Mouse (Mus musculus) stomach, embryonic 16.5 days (tissue): ENCODE data around the gene Pde6b. TPM values are rescaled to one million over a fixed set of nuclear protein-coding genes. Genes with fewer than 3 reads are reported as not detected.

ENCODE experiments used
- ATAC-seq: fragments of 200-750 bp; cut with Nextera tagmentation; 2 replicates; pipeline ENCODE4 v1.8.0; 2017; ENCODE audit warnings: moderate number of reproducible peaks, moderate TSS enrichment; ENCODE audit not compliant: insufficient read depth, low FRiP score
- H3K27ac ChIP-seq: fragments of 300-500 bp; sonication (generic); 2 replicates; pipeline ENCODE4 v1.5.1; 2014; ENCODE audit warnings: low read length
- H3K27me3 ChIP-seq: fragments of 300-500 bp; sonication (generic); 2 replicates; pipeline ENCODE4 v1.6.1; 2014; ENCODE audit warnings: low read length, control low read depth, mixed read lengths; ENCODE audit not compliant: control insufficient read depth, insufficient read depth
- H3K36me3 ChIP-seq: fragments of 300-500 bp; sonication (generic); 2 replicates; pipeline ENCODE4 v1.6.1; 2014; ENCODE audit warnings: low read length; ENCODE audit not compliant: control insufficient read depth, insufficient read depth
- H3K4me1 ChIP-seq: fragments of 300-500 bp; sonication (generic); 2 replicates; pipeline ENCODE4 v1.6.1; 2014; ENCODE audit warnings: low read length, control low read depth, mixed read lengths; ENCODE audit not compliant: control insufficient read depth, insufficient read depth
- H3K4me2 ChIP-seq: fragments of 300-500 bp; sonication (generic); 2 replicates; pipeline ENCODE4 v1.6.1; 2014; ENCODE audit warnings: low read depth, low read length, mixed read lengths
- H3K4me3 ChIP-seq: fragments of 300-500 bp; sonication (generic); replicated peaks from 2 replicates; pipeline ENCODE4 v1.5.1; 2014; ENCODE audit warnings: mild to moderate bottlenecking, low read length
- H3K9ac ChIP-seq: fragments of 300-500 bp; sonication (generic); 2 replicates; pipeline ENCODE4 v1.6.1; 2014; ENCODE audit warnings: low read length
- H3K9me3 ChIP-seq: fragments of 300-500 bp; sonication (generic); replicated peaks from 2 replicates; pipeline ENCODE4 v1.6.1; 2016; ENCODE audit warnings: low read length, control low read depth; ENCODE audit not compliant: control insufficient read depth
- WGBS: fragments of 180-500 bp; shearing (Covaris S2); extraction: QIAGEN DNeasy Blood & Tissue Kit; methylation state at CpG from one replicate; pipeline ENCODE4 v1.1.7; 2014; 5-methylcytosine and 5-hydroxymethylcytosine counted together
- polyA plus RNA-seq: library from polyadenylated mRNA; unstranded; fragments of >200 nt; fragmentation: Nextera tagmentation; extraction: Ambion mirVana; gene quantifications from 2 replicates; pipeline ENCODE4 v1.2.1, GENCODE M21; 2015

Gene Pde6b
- polyA plus RNA-seq: 0.34 and 0.59 TPM in 2 replicates

- ATAC-seq: no peak
- Histone ChIP-seq H3K36me3 (no peaks in the 10 kb centered on the region), H3K27me3 (no peaks in the 10 kb centered on the region), H3K4me2 (no peak within 1 kb of the TSS), H3K27ac (no peak within 1 kb of the TSS), H3K9me3 (no peaks in the 10 kb centered on the region), H3K4me1 (no peaks in the 10 kb centered on the region), H3K9ac (no peak within 1 kb of the TSS), H3K4me3 (no peak within 1 kb of the TSS)
- 67% methylated on average over 7 of the region's 7 CpGs for WGBS
These were observed at the start of gene Pde6b for GRCm38 (mm10) chr5:108388201-108388600. Pde6b (plus strand) TSS chr5:108388391.

DNA sequence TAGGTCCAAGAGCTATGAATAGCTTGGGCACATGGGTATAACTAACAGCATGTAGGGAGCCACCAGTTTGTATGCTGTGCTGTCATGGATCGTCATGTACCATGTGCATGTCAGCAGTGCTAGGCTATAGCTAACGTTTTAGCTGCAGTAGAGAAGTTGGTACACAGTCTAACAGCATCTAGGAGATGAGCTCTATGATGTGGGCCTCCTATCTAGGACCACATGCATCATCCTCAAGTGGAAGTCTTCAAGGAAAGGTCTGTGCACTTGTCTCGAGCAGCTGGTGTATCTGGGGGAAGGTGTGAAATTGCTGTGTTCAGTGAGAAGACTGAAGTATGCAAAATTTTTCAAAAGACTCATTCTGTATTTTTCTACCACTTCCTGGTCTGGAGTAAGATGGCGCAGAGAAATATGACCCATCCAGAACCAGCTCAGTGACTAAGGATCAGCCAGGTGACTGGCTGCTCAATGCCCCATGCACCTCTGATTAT lies 44.5 kb upstream of the Pde6b start:
- Histone ChIP-seq H3K27me3 (no peaks in the 10 kb centered on the region), H3K36me3 (no peaks in the 10 kb centered on the region), H3K4me3 (no peak overlapping the region), H3K4me1 (no peaks in the 10 kb centered on the region), H3K9ac (no peak overlapping the region), H3K27ac (no peak overlapping the region), H3K4me2 (no peak overlapping the region), H3K9me3 (no peaks in the 10 kb centered on the region)
- ATAC-seq: no peak
- WGBS: 90% methylated on average over 4 of the region's 4 CpGs

DNA sequence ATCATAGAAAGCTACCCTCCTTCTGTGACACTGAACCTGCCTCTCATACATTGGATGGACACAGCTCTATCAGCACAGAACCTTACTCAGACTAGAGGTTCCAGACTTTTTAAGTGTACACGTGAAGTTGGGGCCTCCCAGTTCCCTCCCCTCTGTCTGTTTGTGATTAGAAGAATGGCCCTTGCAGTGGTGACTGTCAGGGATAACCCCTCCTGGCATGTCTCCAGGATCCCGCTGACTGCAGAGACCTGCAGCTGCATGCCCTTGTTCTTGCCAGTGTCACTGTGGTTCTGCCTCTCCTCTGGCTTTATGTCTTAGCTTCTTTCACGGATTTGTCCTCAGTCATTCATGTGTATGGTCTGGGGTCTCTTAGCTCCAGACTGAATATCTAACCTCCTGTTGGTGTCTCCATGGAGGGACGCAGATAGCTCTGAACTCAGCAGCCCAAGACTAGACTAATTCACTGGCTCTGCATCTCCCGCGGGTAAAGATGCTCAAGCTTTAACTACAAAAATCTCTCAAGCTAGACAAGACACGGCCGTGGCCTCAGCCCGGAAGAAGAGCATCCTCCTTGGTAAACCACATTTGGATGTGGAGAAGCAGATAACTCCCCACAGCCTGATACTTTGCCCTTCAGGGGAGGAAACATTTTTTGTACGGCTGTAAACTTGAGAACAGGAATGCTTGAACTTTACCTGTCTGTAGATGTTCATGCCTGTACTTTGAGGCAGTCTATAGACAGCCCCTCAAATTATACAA lies 42.7 kb upstream of the Pde6b start:
- Histone ChIP-seq H3K36me3 (0 out of 2 replicates have a peak, but pooled peaks cover under 1% of the 10 kb centered on the region), H3K9ac (no peak overlapping the region), H3K4me3 (no peak overlapping the region), H3K4me2 (no peak overlapping the region), H3K27me3 (no peaks in the 10 kb centered on the region), H3K4me1 (no peaks in the 10 kb centered on the region), H3K27ac (no peak overlapping the region), H3K9me3 (no peaks in the 10 kb centered on the region)
- ATAC-seq: no peak
- WGBS: 79% methylated on average over 10 of the region's 10 CpGs

GRCm38 (mm10) chr5:108347843-108348242 lies 40.3 kb upstream of the Pde6b start:
- H3K9ac ChIP-seq: no peak overlapping the region
- H3K4me2 ChIP-seq: no peak overlapping the region
- H3K36me3 ChIP-seq: 0 out of 2 replicates have a peak, but pooled peaks cover 4% of the 10 kb centered on the region
- no peaks in the 10 kb centered on the region for H3K4me1 ChIP-seq
- no peaks in the 10 kb centered on the region for H3K9me3 ChIP-seq
- WGBS: 81% methylated on average over 6 of the region's 6 CpGs
- H3K27ac ChIP-seq: no peak overlapping the region
- no peak overlapping the region for H3K4me3 ChIP-seq
- no peaks in the 10 kb centered on the region for H3K27me3 ChIP-seq
- ATAC-seq: no peak

DNA sequence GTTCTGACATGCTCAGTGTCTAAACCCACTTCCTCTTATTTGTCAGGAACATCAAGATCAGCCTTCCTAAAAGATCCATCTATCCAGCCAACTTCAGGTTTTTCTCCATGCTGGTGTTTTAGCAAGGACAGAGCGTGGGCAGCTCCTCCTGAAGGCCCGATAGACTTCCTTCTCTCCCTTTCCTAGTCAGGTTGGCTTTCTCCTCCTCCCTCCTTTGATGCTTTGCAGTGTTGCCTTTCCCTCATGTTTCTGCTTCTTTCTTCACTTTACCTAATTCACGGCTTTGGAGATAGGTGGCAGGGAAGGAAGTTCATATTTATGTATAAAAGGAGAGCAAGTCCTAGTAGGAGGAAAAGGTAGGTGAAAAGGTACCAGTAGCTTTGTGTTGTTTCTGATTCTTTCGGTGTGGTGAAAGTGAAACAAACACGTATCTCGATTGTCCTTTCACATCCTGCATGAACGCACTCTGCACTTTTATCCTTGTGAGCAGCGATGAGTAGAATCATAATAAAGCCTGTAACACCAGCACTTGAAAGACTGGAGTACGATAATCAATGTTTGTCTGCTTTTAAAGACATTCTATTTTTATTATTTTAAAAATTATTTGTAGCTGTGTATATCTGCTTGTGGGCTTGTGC lies 38.6 kb upstream of the Pde6b start:
- no peak overlapping the region for H3K4me2 ChIP-seq
- no peaks in the 10 kb centered on the region for H3K9me3 ChIP-seq
- 0 out of 2 replicates have a peak, but pooled peaks cover 4% of the 10 kb centered on the region for H3K36me3 ChIP-seq
- no peak overlapping the region for H3K4me3 ChIP-seq
- no peak overlapping the region for H3K27ac ChIP-seq
- no peaks in the 10 kb centered on the region for H3K27me3 ChIP-seq
- 94% methylated on average over 9 of the region's 9 CpGs for WGBS
- no peak for ATAC-seq
- H3K9ac ChIP-seq: no peak overlapping the region
- H3K4me1 ChIP-seq: no peaks in the 10 kb centered on the region

DNA sequence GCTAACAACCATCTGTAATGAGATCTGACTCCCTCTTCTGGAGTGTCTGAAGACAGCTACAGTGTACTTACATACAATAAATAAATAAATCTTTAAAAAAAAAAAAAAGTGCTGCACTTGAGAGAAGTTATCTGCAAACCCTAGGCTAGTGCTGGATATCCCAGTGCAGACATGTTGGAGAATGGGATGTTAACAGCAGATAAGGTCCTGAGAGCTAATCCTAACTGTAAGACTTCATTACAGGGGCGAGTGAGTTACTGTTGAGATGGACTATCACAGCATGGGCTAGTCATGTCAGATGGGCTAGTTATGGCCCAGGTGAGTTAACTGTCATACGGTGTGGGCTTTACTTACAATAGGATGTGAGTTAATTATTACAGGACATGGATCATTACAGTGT lies 34.1 kb upstream of the Pde6b start:
- Histone ChIP-seq H3K4me1 (no peaks in the 10 kb centered on the region), H3K9ac (no peak overlapping the region), H3K27ac (no peak overlapping the region), H3K4me2 (no peak overlapping the region), H3K36me3 (0 out of 2 replicates have a peak, but pooled peaks cover 4% of the 10 kb centered on the region), H3K4me3 (no peak overlapping the region), H3K27me3 (no peaks in the 10 kb centered on the region), H3K9me3 (no peaks in the 10 kb centered on the region)
- WGBS: 74% methylated on average over 2 of the region's 2 CpGs
- no peak for ATAC-seq

DNA sequence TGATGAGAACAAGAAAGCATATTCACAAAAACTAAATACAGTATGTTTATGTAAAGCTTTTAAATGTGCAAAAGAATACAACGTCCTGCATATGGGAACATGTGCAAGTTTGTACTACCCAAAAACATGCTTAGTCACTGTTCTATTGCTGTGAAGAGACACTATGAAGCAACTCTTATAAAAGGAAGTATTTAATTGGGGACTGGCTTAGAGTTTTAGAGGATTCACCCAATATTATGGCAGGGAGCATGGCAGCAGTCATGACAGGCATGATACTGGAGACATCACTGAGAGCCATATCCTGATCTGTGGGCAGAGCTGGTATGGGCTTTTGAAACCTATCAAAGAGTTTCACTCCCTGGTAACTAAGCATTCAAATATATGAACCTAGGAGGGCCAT lies 30.3 kb upstream of the Pde6b start:
- Histone ChIP-seq H3K9me3 (no peaks in the 10 kb centered on the region), H3K9ac (no peak overlapping the region), H3K4me1 (no peaks in the 10 kb centered on the region), H3K27ac (no peak overlapping the region), H3K4me2 (no peak overlapping the region), H3K36me3 (no peaks in the 10 kb centered on the region), H3K4me3 (no peak overlapping the region), H3K27me3 (peaks cover 3% of the 10 kb centered on the region)
- ATAC-seq: no peak
- 81% methylated on average over 1 of the region's 1 CpGs for WGBS

- ATAC-seq: no peak
- H3K4me1 ChIP-seq: no peaks in the 10 kb centered on the region
- no peaks in the 10 kb centered on the region for H3K36me3 ChIP-seq
- H3K4me2 ChIP-seq: no peak overlapping the region
- no peaks in the 10 kb centered on the region for H3K9me3 ChIP-seq
- H3K27me3 ChIP-seq: peaks cover 15% of the 10 kb centered on the region
- no peak overlapping the region for H3K27ac ChIP-seq
- no peak overlapping the region for H3K9ac ChIP-seq
- H3K4me3 ChIP-seq: no peak overlapping the region
- 85% methylated on average over 9 of the region's 9 CpGs for WGBS
These were observed 28.7 kb upstream of the Pde6b start for GRCm38 (mm10) chr5:108359491-108359890.

DNA sequence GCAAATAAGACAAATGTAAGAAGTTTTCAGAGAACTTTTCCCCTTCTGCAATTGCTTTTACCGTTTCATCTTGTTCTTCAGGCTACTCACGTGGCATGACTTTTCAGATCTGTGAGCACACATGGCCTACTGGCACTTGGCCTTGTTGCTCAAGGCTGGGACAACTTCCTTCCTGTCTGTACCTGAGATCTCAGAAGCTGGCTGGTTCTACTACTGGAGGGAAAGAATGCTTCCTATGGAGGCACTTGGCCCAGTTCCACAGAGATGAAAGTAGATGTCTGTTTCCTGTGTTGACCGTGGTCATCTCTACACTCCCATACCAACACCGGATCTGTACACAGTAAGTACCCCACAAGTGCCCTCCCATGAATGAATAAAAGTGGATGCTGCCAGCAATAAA lies 28.0 kb upstream of the Pde6b start:
- Histone ChIP-seq H3K4me1 (no peaks in the 10 kb centered on the region), H3K4me2 (no peak overlapping the region), H3K27me3 (peaks cover 22% of the 10 kb centered on the region), H3K9me3 (no peaks in the 10 kb centered on the region), H3K27ac (no peak overlapping the region), H3K36me3 (no peaks in the 10 kb centered on the region), H3K9ac (no peak overlapping the region), H3K4me3 (no peak overlapping the region)
- 79% methylated on average over 4 of the region's 4 CpGs for WGBS
- no peak for ATAC-seq
